Mouse (Mus musculus) embryonic fibroblast, embryonic 13.5 days (primary cell): ENCODE measurements around the gene Snrpd3.
"Not testable (repeated sequence)": the region's sequence is repeated elsewhere in the genome, so short reads cannot be mapped to it uniquely, and the experiment has no call there.

Experiments
- CTCF ChIP-seq: IDR thresholded peaks from 2 replicates; pipeline ENCODE4 v1.5.1; 2011; ENCODE audit warnings: mild to moderate bottlenecking, control low read depth, low read length, moderate library complexity, borderline replicate concordance; ENCODE audit not compliant: insufficient read depth
- POLR2A ChIP-seq: IDR thresholded peaks from 2 replicates; pipeline ENCODE4 v1.6.1; 2011; ENCODE audit warnings: low read depth, mild to moderate bottlenecking, control low read depth, low read length, moderate library complexity

GRCm38 (mm10) chr10:75499214-75499613, 18.1 kb upstream of the Snrpd3 start:
- not testable (repeated sequence) for TF ChIP-seq CTCF, POLR2A
